Mouse (Mus musculus) mesoderm, embryonic 11.5 days (tissue): ENCODE data around the gene Myo9b.

Source experiments
- DNase-seq: peaks from one replicate; pipeline ENCODE4 v3.0.0-alpha.2; 2012; ENCODE audit warnings: low read depth, low spot score

Gene Myo9b

GRCm38 (mm10) chr8:71383860-71384259, 111.3 kb downstream of the Myo9b start:
- no peak for DNase-seq

- DNase-seq = no peak
These were observed 112.8 kb downstream of the Myo9b start for GRCm38 (mm10) chr8:71385212-71385835.

- DNase-seq = no peak
These were observed 115.8 kb downstream of the Myo9b start for GRCm38 (mm10) chr8:71388267-71388666.

GRCm38 (mm10) chr8:71391696-71392095, 119.2 kb downstream of the Myo9b start:
- DNase-seq = no peak

- DNase-seq = no peak
These were observed 119.9 kb downstream of the Myo9b start for GRCm38 (mm10) chr8:71392391-71392790.

GRCm38 (mm10) chr8:71392871-71393270, 120.4 kb downstream of the Myo9b start:
- no peak for DNase-seq

- no peak for DNase-seq
These were observed 122.0 kb downstream of the Myo9b start for GRCm38 (mm10) chr8:71394481-71394880.

- DNase-seq = no peak
These were observed 122.6 kb downstream of the Myo9b start for GRCm38 (mm10) chr8:71395071-71395470.

- DNase-seq = no peak
These were observed 123.1 kb downstream of the Myo9b start, which contains the start of gene Ushbp1 for GRCm38 (mm10) chr8:71395629-71396028. Gene Ushbp1, minus strand, starts transcription at chr8:71395802.

- peak; percentile 93 for DNase-seq
These were observed 124.3 kb downstream of the Myo9b start, which contains the start of gene Babam1 for GRCm38 (mm10) chr8:71396639-71397305. Gene Babam1, plus strand, starts transcription at chr8:71396861.

GRCm38 (mm10) chr8:71397701-71398100, 125.2 kb downstream of the Myo9b start:
- DNase-seq = no peak

GRCm38 (mm10) chr8:71400826-71401225, 128.3 kb downstream of the Myo9b start:
- no peak for DNase-seq

GRCm38 (mm10) chr8:71401454-71401853, 128.9 kb downstream of the Myo9b start:
- no peak for DNase-seq

GRCm38 (mm10) chr8:71402446-71402964, 130.0 kb downstream of the Myo9b start:
- no peak for DNase-seq

- no peak for DNase-seq
These were observed 130.8 kb downstream of the Myo9b start for GRCm38 (mm10) chr8:71403107-71403885.

GRCm38 (mm10) chr8:71404011-71404410, 131.5 kb downstream of the Myo9b start:
- no peak for DNase-seq

GRCm38 (mm10) chr8:71404951-71405351, 132.4 kb downstream of the Myo9b start:
- no peak for DNase-seq

- DNase-seq = peak; percentile 96
These were observed 133.0 kb downstream of the Myo9b start, which contains the start of gene Ankle1 for GRCm38 (mm10) chr8:71405401-71406098. Gene Ankle1, plus strand, starts transcription at chr8:71406010.

GRCm38 (mm10) chr8:71406099-71407015, 133.8 kb downstream of the Myo9b start:
- DNase-seq = peak; percentile 82

GRCm38 (mm10) chr8:71407441-71407840, 134.9 kb downstream of the Myo9b start:
- DNase-seq = no peak
